Mouse (Mus musculus): ENCODE data around the gene Leng8. TPM values are rescaled to one million over a fixed set of nuclear protein-coding genes. Genes with fewer than 3 reads are reported as not detected.

The Leng8 gene
- total and polyA plus RNA-seq, 3 experiments, result 23.2 to 46.6 (median 33.5) TPM

DNA sequence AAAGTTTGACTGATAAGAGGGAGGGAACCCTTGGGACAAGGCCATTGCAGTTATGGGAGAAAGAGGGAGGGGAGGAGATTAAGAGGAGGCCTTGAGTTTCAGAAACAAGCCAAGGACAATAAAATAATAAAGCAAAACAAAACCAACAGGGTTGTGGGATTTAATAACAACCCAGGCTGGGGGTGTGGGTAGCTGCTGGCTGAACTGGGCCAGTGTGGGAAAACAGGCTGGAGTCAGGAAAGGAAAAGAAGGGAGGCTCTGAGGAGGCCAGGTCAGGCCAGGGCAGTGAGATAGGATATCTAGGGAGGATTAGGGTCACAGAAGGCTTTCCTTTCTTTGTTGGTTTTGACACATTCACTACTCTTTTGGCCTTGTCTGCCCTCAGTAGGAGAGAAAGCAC, 30.3 kb downstream of the Leng8 start:
- H3K27ac ChIP-seq (ENCODE audit: insufficient read depth, low read depth), result no peak overlapping the region
- peaks cover 3 to 17% of the 10 kb centered on the region in 2 experiments; a peak in 3 of 4 replicates for H3K4me1 ChIP-seq (ENCODE audit: control insufficient read depth in 1 of 2, insufficient read depth in 2 of 2)

DNA sequence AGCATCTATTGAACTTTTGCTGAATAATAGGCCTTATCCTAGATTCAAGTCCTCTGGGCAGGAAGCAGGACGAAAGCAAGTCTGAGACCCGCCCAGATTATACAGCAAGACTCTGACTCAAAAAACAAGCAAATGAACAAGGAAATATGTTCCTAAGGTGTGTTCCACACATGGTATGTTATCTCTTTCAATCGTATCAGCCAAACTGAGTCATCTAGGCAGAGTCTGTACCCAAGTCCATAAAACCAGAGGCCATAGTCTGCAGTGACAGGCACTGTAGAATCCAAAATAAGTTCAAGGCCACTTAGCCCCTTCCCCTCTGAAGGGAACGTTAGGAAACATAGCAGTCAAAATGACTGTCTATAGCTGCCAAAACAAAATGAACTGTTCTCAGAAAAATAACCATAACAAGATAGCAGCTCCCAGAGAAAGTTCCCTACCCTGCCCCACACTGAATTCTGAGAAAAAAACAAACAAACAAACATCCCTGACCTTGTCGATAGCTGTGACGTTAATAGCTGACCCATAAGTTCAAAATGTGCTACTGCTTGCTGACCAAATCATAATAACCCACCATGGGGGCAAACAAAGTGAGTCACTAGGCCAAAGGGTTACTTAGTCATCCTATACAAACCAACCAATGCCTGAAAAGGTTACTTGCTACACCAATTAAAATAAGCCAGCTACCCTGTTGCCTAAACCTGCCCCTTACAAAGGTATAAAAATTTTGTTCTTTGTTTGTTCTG, 33.5 kb downstream of the Leng8 start:
- TF ChIP-seq NRF1 (IDR thresholded peaks at IDR 0.05; ENCODE audit: low read depth, low read length) (no peak), RAD21 (IDR thresholded peaks at IDR 0.05; ENCODE audit: low read depth, low read length) (no peak), ZKSCAN1 (IDR thresholded peaks at IDR 0.05; ENCODE audit: borderline replicate concordance, low read depth, low read length) (no peak), ZNF384 (IDR thresholded peaks at IDR 0.05; ENCODE audit: low read depth, low read length) (no peak), ZMIZ1 (IDR thresholded peaks at IDR 0.05; ENCODE audit: low read depth, low read length) (no peak), MYC (IDR thresholded peaks at IDR 0.05; ENCODE audit: low read depth, low read length) (no peak), USF1 (IDR thresholded peaks at IDR 0.05; ENCODE audit: low read depth, low read length) (no peak), HCFC1 (IDR thresholded peaks at IDR 0.05; ENCODE audit: low read depth, low read length) (no peak), NELFE (IDR thresholded peaks at IDR 0.05; ENCODE audit: low read depth, low read length) (no peak), KAT2A (IDR thresholded peaks at IDR 0.05; ENCODE audit: insufficient replicate concordance, low read length) (no peak), TBP (conservative IDR thresholded peaks at IDR 0.05; ENCODE audit: low read depth, low read length) (no peak), ELF1 (IDR thresholded peaks at IDR 0.05; ENCODE audit: low read depth, low read length) (no peak), CTCF (conservative IDR thresholded peaks at IDR 0.05 in 1 of 2, IDR thresholded peaks at IDR 0.05 in 1 of 2; ENCODE audit: low read depth in 2 of 2, low read length in 2 of 2) (no peak), SIN3A (IDR thresholded peaks at IDR 0.05; ENCODE audit: low read length) (no peak), MXI1 (IDR thresholded peaks at IDR 0.05; ENCODE audit: low read depth, low read length) (no peak), POLR2AphosphoS2 (IDR thresholded peaks at IDR 0.05; ENCODE audit: low read depth, low read length) (no peak), IRF4 (IDR thresholded peaks at IDR 0.05; ENCODE audit: low read depth, low read length) (no peak), GABPA (IDR thresholded peaks at IDR 0.05; ENCODE audit: insufficient replicate concordance, low read depth, low read length) (no peak), CHD2 (IDR thresholded peaks at IDR 0.05; ENCODE audit: low read length) (no peak)
- H3K9me3 ChIP-seq (replicated peaks; ENCODE audit: low read length), result no peaks in the 10 kb centered on the region
- no peak overlapping the region for H3K4me2 ChIP-seq (ENCODE audit: insufficient read depth, low read depth, poor library complexity, severe bottlenecking)
- in situ Hi-C loops (cut with MboI; ENCODE audit: low pct_ligation_motif_present, low pct_unique_long_range_greater_than_20kb, low sequenced_read_pairs) (no loop called here), dilution Hi-C loops (cut with MboI; ENCODE audit: extremely low pct_ligation_motif_present, extremely low pct_unique_long_range_greater_than_20kb, low sequenced_read_pairs) (no loop called here)
- no peak overlapping the region for H3K27ac ChIP-seq (ENCODE audit: insufficient read depth, low read depth)
- H3K36me3 ChIP-seq (replicated peaks in 1 of 2; ENCODE audit: control insufficient read depth in 1 of 2, insufficient read depth in 1 of 2, low read length in 1 of 2), result no peaks in the 10 kb centered on the region
- H3K4me1 ChIP-seq (ENCODE audit: control insufficient read depth in 1 of 2, insufficient read depth in 2 of 2), result peaks cover 0 to 4% of the 10 kb centered on the region in 2 experiments; a peak in 1 of 4 replicates
- no peak for DNase-seq (ENCODE audit: extremely low read depth)
- no peaks in the 10 kb centered on the region for H3K27me3 ChIP-seq (replicated peaks)
- H3K4me3 ChIP-seq (replicated peaks in 1 of 3; ENCODE audit: low read depth in 2 of 3, low read length in 2 of 3, poor library complexity in 1 of 3), result no peak overlapping the region
- H3K9ac ChIP-seq (ENCODE audit: insufficient read depth, low read depth), result no peak overlapping the region
- no peaks in the 10 kb centered on the region for H3K79me2 ChIP-seq (replicated peaks; ENCODE audit: control insufficient read depth, extremely low read depth, insufficient read depth, poor library complexity, severe bottlenecking)

More for the DNA sequence above, 30.3 kb downstream of the Leng8 start:
- no peak for TF ChIP-seq TCF12 (IDR thresholded peaks at IDR 0.05; ENCODE audit: low read depth, low read length)
- dilution Hi-C loops (cut with MboI; ENCODE audit: extremely low pct_ligation_motif_present, extremely low pct_unique_long_range_greater_than_20kb, low sequenced_read_pairs) (no loop called here), in situ Hi-C loops (cut with MboI; ENCODE audit: low pct_ligation_motif_present, low pct_unique_long_range_greater_than_20kb, low sequenced_read_pairs) (no loop called here)
- Histone ChIP-seq H3K79me2 (replicated peaks; ENCODE audit: control insufficient read depth, extremely low read depth, insufficient read depth, poor library complexity, severe bottlenecking) (no peaks in the 10 kb centered on the region), H3K4me2 (ENCODE audit: insufficient read depth, low read depth, poor library complexity, severe bottlenecking) (no peak overlapping the region), H3K9me3 (replicated peaks; ENCODE audit: low read length) (no peaks in the 10 kb centered on the region), H3K27me3 (replicated peaks) (no peaks in the 10 kb centered on the region), H3K9ac (ENCODE audit: insufficient read depth, low read depth) (no peak overlapping the region), H3K36me3 (replicated peaks in 1 of 2; ENCODE audit: control insufficient read depth in 1 of 2, insufficient read depth in 1 of 2, low read length in 1 of 2) (no peaks in the 10 kb centered on the region), H3K4me3 (replicated peaks in 1 of 3; ENCODE audit: low read depth in 2 of 3, low read length in 2 of 3, poor library complexity in 1 of 3) (no peak overlapping the region)
- no peak for DNase-seq (ENCODE audit: extremely low read depth)
